Mouse (Mus musculus) stomach, postnatal 0 days (tissue): Measurements from ENCODE around the gene Spag9.

ENCODE experiments used
- CTCF ChIP-seq: IDR thresholded peaks from 2 replicates; pipeline ENCODE4 v1.5.1; 2016; ENCODE audit warnings: antibody characterized with exemption, low read depth, mild to moderate bottlenecking, moderate library complexity
- EP300 ChIP-seq: optimal IDR thresholded peaks from 2 replicates; pipeline ENCODE3; 2016; ENCODE audit warnings: antibody characterized with exemption

- no peak for TF ChIP-seq CTCF
- no peak for TF ChIP-seq EP300
Observed at GRCm38 (mm10) chr11:94063941-94064340, 68.0 kb downstream of the Spag9 start.
